Comparison of ENCODE assay signal across 8 mouse cellular contexts in the genomic region with DNA sequence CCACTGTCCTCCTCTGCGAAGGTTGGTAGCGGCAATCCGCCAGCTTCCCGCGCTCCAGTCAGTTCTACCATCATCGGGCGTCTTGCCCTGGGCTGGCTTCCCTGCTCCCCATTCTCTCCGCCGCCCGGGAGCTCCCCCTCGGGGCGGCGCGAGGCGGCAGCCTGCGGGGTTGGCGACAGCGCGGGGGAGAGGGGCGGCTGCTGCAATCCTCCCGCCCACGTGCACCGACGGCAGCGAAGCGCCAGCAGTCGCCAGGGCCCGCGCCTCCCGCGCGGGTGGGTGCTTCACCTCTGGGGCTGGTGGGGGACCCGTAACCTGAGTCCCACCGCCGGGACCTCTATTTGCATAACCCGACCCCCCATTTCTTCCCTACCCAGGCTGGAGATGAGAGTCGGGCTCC. TPM values are rescaled to one million over a fixed set of nuclear protein-coding genes. Genes with fewer than 3 reads are reported as not detected.
DNase-seq lines count a peak whose midpoint lies in the region; TF ChIP-seq lines count a peak whose summit lies in the region.

Egr2 (plus strand) TSS at position 220 of the 400 bp plus-strand sequence.

- TF ChIP-seq POLR2A in myocyte (IDR thresholded peaks at IDR 0.05; ENCODE audit: insufficient read length, low read depth), result no peak

- no peaks in the 10 kb centered on the region for H3K9me3 ChIP-seq in heart, embryonic 10.5 days

- H3K4me2 ChIP-seq in myocyte (ENCODE audit: low read depth), result peak within 1 kb of the TSS; percentile 99

- WGBS in heart, embryonic 10.5 days, result 1% methylated on average over 37 of the region's 37 CpGs

- H3K79me2 ChIP-seq in myocyte (ENCODE audit: control insufficient read depth, insufficient read depth), result peaks cover 17% of the 10 kb centered on the region

- peak within 1 kb of the TSS; percentile 53 for H3K4me3 ChIP-seq in brown adipose tissue, adult 24 weeks (ENCODE audit: insufficient read depth, low read depth, low read length)
- H3K4me3 ChIP-seq in heart, embryonic 10.5 days, result peak within 1 kb of the TSS; percentile 72
- peak within 1 kb of the TSS; percentile 60 for H3K4me3 ChIP-seq in myocyte

- H3ac ChIP-seq in myocyte (ENCODE audit: control insufficient read depth, insufficient read length), result peak within 1 kb of the TSS; percentile 39

- no peaks in the 10 kb centered on the region for H3K36me3 ChIP-seq in heart, embryonic 10.5 days
- no peaks in the 10 kb centered on the region for H3K36me3 ChIP-seq in myocyte (ENCODE audit: control insufficient read depth, insufficient read depth)

- intact Hi-C loops in left cerebral cortex, postnatal 4 days (cut with DNase I), result loop anchor here (5.0 kb wide), 2 partner anchors 192 to 213 kb away; no protein-coding TSS in a partner anchor

- DNase-seq in frontal cortex, postnatal 10 days (ENCODE audit: low spot score in 2 of 2), result peak; percentile 20 to 43
- no peak for DNase-seq in frontal cortex, adult 2 months (ENCODE audit: extremely low spot score in 1 of 2, low spot score in 1 of 2)
- peak; percentile 75 for DNase-seq in CD4-positive helper T cell, adult 2 months (ENCODE audit: low read depth, low spot score)
- DNase-seq in heart, embryonic 10.5 days (ENCODE audit: low spot score), result no peak
- peak; percentile 50 for DNase-seq in left cerebral cortex, postnatal 4 days
- DNase-seq in adipocyte (ENCODE audit: low spot score), result no peak

- H3K27me3 ChIP-seq in heart, embryonic 10.5 days (ENCODE audit: insufficient read depth, poor library complexity, severe bottlenecking), result peaks cover 85% of the 10 kb centered on the region
- peaks cover 7% of the 10 kb centered on the region for H3K27me3 ChIP-seq in myocyte (ENCODE audit: control insufficient read depth, insufficient read depth, insufficient read length)

- no peak within 1 kb of the TSS for H3K27ac ChIP-seq in brown adipose tissue, adult 24 weeks (replicated peaks; ENCODE audit: low read depth, low read length)
- no peak within 1 kb of the TSS for H3K27ac ChIP-seq in heart, embryonic 10.5 days

- H3K4me1 ChIP-seq in brown adipose tissue, adult 24 weeks (ENCODE audit: control insufficient read depth, insufficient read depth, insufficient read length, low read length), result peaks cover 6% of the 10 kb centered on the region; the same call in 1 of the 2 replicates
- H3K4me1 ChIP-seq in heart, embryonic 10.5 days, result peaks cover 41% of the 10 kb centered on the region

TF ChIP-seq in myocyte, 11 proteins besides CTCF, POLR2A, EP300 and RAD21:
- no peak for TF ChIP-seq USF1 (IDR thresholded peaks at IDR 0.05; ENCODE audit: low read depth)

RNA-seq across cellular contexts. Expression of gene Egr2, which starts in this region (rescaled TPM):
- 4.1 and 10.9 TPM in 2 replicates for polyA plus RNA-seq in frontal cortex, adult 2 months (2012; rRNA removed)
- 5.2 and 10.0 TPM in 2 replicates for polyA plus RNA-seq in brown adipose tissue, adult 24 weeks (2012; ENCODE audit: insufficient read depth, insufficient read length, missing spikeins)
- polyA plus RNA-seq in heart, embryonic 10.5 days (2016; fragmentation: Nextera tagmentation; extraction: Ambion mirVana), result 0.13 and 0.32 TPM in 2 replicates
- total RNA-seq in left cerebral cortex, postnatal 4 days (2021), result 1 to 10 TPM; 2.4 to 4.1 TPM
- 3.1 TPM for polyA plus RNA-seq in myocyte (2012; fragmentation: generic; extraction: Trizol)

Comparison
In these comparisons a context has a peak if more than half of its experiments do, and no peak if none do; other contexts are left out.
1. DNase-seq: peak in frontal cortex, postnatal 10 days (2 of 2), CD4-positive helper T cell, adult 2 months (single experiment) and left cerebral cortex, postnatal 4 days (single experiment); none in frontal cortex, adult 2 months (0 of 2), heart, embryonic 10.5 days (single experiment) and adipocyte (single experiment).
2. Peak in every context shown above with its lines, with median percentiles within 50 percentile points of each other: H3K4me3 ChIP-seq.